Mouse (Mus musculus): Measurements from ENCODE around the gene Lnx2.

- TF ChIP-seq CTCF (IDR thresholded peaks at IDR 0.05; ENCODE audit: extremely low read depth, insufficient read length, insufficient replicate concordance, low read depth, low read length) (no peak), POLR2A (IDR thresholded peaks at IDR 0.05; ENCODE audit: low read depth, low read length) (no peak)
Measured at GRCm38 (mm10) chr5:147094296-147094695, 17.9 kb upstream of the Lnx2 start.
